Mouse (Mus musculus): ENCODE results near the gene Itsn2. TPM values are rescaled to one million over a fixed set of nuclear protein-coding genes. Genes with fewer than 3 reads are reported as not detected.
"Not testable (repeated sequence)": the region's sequence is repeated elsewhere in the genome, so short reads cannot be mapped to it uniquely, and the experiment has no call there.

Gene Itsn2
- polyA plus RNA-seq, 1 experiment from 2014 or later = 47.1 TPM

DNA sequence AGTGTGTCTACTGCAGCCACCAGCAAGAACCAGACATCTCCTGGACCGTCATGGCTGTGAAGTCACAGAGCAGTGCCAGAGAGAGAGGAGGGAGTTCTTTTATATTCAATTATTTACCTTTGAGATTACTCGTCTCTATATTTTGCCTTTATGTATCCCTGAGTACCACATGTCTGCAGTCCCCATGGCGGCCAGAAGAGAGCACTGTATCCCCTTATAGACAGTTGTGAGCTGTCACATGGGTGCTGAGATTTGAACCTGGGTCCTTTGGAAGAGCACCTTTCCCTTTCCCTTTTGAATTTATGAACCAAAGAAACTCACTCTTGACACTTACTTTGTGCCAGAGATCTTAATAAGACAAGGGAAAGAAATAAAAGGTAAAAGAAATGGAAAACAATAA lies 136.7 kb downstream of the Itsn2 start:
- no peaks in the 10 kb centered on the region for H3K9me3 ChIP-seq (ENCODE audit: control insufficient read depth, low read depth, low read length)
- no peak overlapping the region for H3K4me2 ChIP-seq (replicated peaks; ENCODE audit: low read depth, low read length)
- H3K4me1 ChIP-seq (ENCODE audit: control insufficient read depth, insufficient read depth, low read length) = no peaks in the 10 kb centered on the region
- no peak for ATAC-seq (ENCODE audit: insufficient number of reproducible peaks, insufficient read depth, low FRiP score, low read depth)
- no peak overlapping the region for H3K27ac ChIP-seq (ENCODE audit: low read length)
- H3K9ac ChIP-seq (replicated peaks; ENCODE audit: low read depth, low read length) = no peak overlapping the region
- 86% methylated on average over 3 of the region's 3 CpGs for WGBS
- H3K27me3 ChIP-seq (ENCODE audit: control insufficient read depth, insufficient read depth, low read length) = no peaks in the 10 kb centered on the region
- no peak overlapping the region for H3K4me3 ChIP-seq (ENCODE audit: low read depth, low read length)
- no peaks in the 10 kb centered on the region for H3K36me3 ChIP-seq (ENCODE audit: control insufficient read depth, insufficient read depth, low read length)

DNA sequence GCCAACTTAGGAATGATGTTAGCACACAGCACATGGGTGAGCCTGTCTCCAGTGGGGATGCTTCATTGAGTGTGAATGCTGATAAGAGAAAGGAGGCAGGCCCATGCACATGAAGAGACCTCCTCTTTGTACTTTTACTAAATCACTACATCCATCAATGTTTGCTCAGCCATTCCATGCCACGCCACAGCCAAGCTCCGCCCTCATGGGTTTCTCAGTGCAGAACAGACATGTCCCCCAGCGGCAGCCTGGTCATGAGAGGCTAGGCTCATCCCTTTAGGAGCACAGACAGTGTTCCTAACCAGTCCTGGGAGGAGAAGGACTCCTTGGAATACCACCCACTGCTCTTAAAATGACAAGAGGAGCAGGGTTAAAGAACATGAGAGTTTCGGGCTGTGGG lies 139.2 kb downstream of the Itsn2 start:
- Histone ChIP-seq H3K9me3 (ENCODE audit: control insufficient read depth, low read depth, low read length) (no peaks in the 10 kb centered on the region), H3K27me3 (ENCODE audit: control insufficient read depth, insufficient read depth, low read length) (no peaks in the 10 kb centered on the region), H3K9ac (replicated peaks; ENCODE audit: low read depth, low read length) (no peak overlapping the region), H3K4me2 (replicated peaks; ENCODE audit: low read depth, low read length) (no peak overlapping the region), H3K4me3 (ENCODE audit: low read depth, low read length) (no peak overlapping the region), H3K36me3 (ENCODE audit: control insufficient read depth, insufficient read depth, low read length) (no peaks in the 10 kb centered on the region), H3K27ac (ENCODE audit: low read length) (no peak overlapping the region), H3K4me1 (ENCODE audit: control insufficient read depth, insufficient read depth, low read length) (no peaks in the 10 kb centered on the region)
- 60% methylated on average over 4 of the region's 4 CpGs for WGBS
- ATAC-seq (ENCODE audit: insufficient number of reproducible peaks, insufficient read depth, low FRiP score, low read depth) = no peak

DNA sequence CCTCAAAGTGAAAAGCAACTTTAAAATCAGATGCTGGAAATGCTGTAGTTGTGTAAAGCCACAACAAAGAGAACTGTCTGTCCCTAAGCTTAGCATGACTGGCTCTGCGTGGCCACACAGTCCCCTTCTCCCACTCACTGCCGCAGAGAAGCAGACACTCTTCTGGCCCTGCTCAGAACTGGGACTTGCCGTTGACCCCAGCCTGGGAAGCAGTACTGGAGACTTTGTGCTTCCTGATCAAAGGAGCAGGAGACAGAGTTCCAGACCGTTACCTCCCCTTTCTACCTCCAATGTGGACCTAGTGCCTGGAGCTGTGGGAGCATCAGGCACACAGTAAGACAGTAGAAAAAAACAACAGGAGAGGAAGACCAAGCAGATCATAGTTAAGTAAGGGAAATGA lies 139.9 kb downstream of the Itsn2 start:
- no peak for ATAC-seq (ENCODE audit: insufficient number of reproducible peaks, insufficient read depth, low FRiP score, low read depth)
- Histone ChIP-seq H3K36me3 (ENCODE audit: control insufficient read depth, insufficient read depth, low read length) (no peaks in the 10 kb centered on the region), H3K4me1 (ENCODE audit: control insufficient read depth, insufficient read depth, low read length) (no peaks in the 10 kb centered on the region), H3K4me3 (ENCODE audit: low read depth, low read length) (no peak overlapping the region), H3K27ac (ENCODE audit: low read length) (no peak overlapping the region), H3K4me2 (replicated peaks; ENCODE audit: low read depth, low read length) (no peak overlapping the region), H3K9ac (replicated peaks; ENCODE audit: low read depth, low read length) (no peak overlapping the region), H3K9me3 (ENCODE audit: control insufficient read depth, low read depth, low read length) (no peaks in the 10 kb centered on the region), H3K27me3 (ENCODE audit: control insufficient read depth, insufficient read depth, low read length) (no peaks in the 10 kb centered on the region)
- 52% methylated on average over 4 of the region's 4 CpGs for WGBS

DNA sequence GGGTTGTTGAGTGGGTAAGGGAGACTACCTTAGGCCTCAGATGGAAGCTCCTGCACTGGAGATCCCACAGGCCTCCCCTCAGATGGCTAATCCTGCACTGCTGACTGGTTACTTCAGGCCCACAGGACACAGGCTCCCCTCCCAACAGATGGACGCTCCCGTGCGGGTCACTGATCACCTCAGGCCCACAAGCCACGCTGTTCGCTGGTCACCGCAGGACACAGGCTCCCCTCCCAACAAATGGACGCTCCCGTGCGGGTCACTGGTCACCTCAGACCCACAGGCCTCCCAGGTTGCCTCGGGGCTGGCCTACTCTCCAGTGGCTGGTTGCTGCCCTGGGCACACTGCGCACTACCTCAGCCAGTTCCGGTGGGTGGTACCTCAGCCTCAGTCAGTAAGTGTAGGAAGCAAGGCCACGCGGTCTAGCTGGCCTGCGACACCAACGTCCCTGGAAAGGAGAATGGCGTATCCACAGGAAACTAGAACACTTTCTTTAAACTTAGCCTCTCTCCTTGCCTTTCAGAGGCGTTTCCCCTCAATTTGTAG lies 145.7 kb downstream of the Itsn2 start, which contains the start of gene Fam228a:
TSS of gene Fam228a (minus strand) at position 400 of the 546 bp plus-strand sequence.
- Histone ChIP-seq H3K4me2 (replicated peaks; ENCODE audit: low read depth, low read length) (no peak within 1 kb of the TSS), H3K36me3 (ENCODE audit: control insufficient read depth, insufficient read depth, low read length) (no peaks in the 10 kb centered on the region), H3K9ac (replicated peaks; ENCODE audit: low read depth, low read length) (no peak within 1 kb of the TSS), H3K4me3 (ENCODE audit: low read depth, low read length) (no peak within 1 kb of the TSS), H3K27me3 (ENCODE audit: control insufficient read depth, insufficient read depth, low read length) (no peaks in the 10 kb centered on the region), H3K27ac (ENCODE audit: low read length) (no peak within 1 kb of the TSS), H3K4me1 (ENCODE audit: control insufficient read depth, insufficient read depth, low read length) (no peaks in the 10 kb centered on the region), H3K9me3 (ENCODE audit: control insufficient read depth, low read depth, low read length) (no peaks in the 10 kb centered on the region)
- ATAC-seq (ENCODE audit: insufficient number of reproducible peaks, insufficient read depth, low FRiP score, low read depth) = no peak
- 90% methylated on average over 18 of the region's 18 CpGs for WGBS

DNA sequence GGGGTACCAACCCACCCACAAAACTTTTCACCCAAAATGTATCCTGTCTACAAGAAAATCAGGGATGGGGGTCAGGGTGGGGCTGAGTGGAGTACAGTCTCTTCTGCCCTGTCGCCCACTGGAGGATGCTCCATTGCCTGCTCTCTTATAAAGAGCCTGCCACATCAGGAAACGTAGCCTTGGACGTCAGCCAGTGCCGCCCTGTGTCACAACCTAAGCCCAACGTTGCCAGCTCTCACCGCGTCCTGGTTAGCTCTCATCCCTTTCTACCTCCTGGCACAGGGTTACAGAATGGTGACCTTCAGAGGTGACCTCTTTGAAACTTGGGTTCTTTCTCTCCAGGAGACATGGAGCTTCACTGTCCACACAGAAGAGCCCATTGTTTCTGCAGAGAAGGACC lies 148.4 kb downstream of the Itsn2 start:
- ATAC-seq (ENCODE audit: insufficient number of reproducible peaks, insufficient read depth, low FRiP score, low read depth) = no peak
- H3K36me3 ChIP-seq (ENCODE audit: control insufficient read depth, insufficient read depth, low read length) = no peaks in the 10 kb centered on the region
- H3K9me3 ChIP-seq (ENCODE audit: control insufficient read depth, low read depth, low read length) = no peaks in the 10 kb centered on the region
- WGBS = 79% methylated on average over 7 of the region's 7 CpGs
- H3K4me1 ChIP-seq (ENCODE audit: control insufficient read depth, insufficient read depth, low read length) = no peaks in the 10 kb centered on the region
- H3K27ac ChIP-seq (ENCODE audit: low read length) = no peak overlapping the region
- no peaks in the 10 kb centered on the region for H3K27me3 ChIP-seq (ENCODE audit: control insufficient read depth, insufficient read depth, low read length)
- no peak overlapping the region for H3K4me3 ChIP-seq (ENCODE audit: low read depth, low read length)
- H3K4me2 ChIP-seq (replicated peaks; ENCODE audit: low read depth, low read length) = no peak overlapping the region
- H3K9ac ChIP-seq (replicated peaks; ENCODE audit: low read depth, low read length) = no peak overlapping the region

DNA sequence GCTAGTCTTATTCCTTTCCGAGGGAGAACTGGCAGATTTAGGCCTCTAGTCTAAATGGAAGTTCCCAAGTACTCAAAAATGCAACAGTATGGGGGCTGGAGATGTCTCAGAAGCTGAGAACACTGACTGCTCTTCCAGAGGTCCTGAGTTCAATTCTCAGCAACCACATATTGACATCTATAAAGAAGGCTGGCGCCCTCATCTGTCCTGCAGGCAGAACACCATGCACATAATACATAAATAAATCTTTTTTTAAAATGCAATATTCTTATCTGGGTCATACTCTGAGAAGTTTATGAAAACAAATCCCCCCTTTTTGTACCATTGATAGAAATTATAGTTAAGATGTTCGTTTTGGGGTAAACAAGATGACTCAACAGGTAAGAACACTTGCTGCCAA lies 149.7 kb downstream of the Itsn2 start:
- Histone ChIP-seq H3K27ac (ENCODE audit: low read length) (no peak overlapping the region), H3K27me3 (ENCODE audit: control insufficient read depth, insufficient read depth, low read length) (no peaks in the 10 kb centered on the region), H3K4me3 (ENCODE audit: low read depth, low read length) (no peak overlapping the region), H3K9me3 (ENCODE audit: control insufficient read depth, low read depth, low read length) (no peaks in the 10 kb centered on the region), H3K4me2 (replicated peaks; ENCODE audit: low read depth, low read length) (no peak overlapping the region), H3K9ac (replicated peaks; ENCODE audit: low read depth, low read length) (no peak overlapping the region), H3K4me1 (ENCODE audit: control insufficient read depth, insufficient read depth, low read length) (no peaks in the 10 kb centered on the region), H3K36me3 (ENCODE audit: control insufficient read depth, insufficient read depth, low read length) (no peaks in the 10 kb centered on the region)
- WGBS = 90% methylated on average over 3 of the region's 3 CpGs
- no peak for ATAC-seq (ENCODE audit: insufficient number of reproducible peaks, insufficient read depth, low FRiP score, low read depth)

DNA sequence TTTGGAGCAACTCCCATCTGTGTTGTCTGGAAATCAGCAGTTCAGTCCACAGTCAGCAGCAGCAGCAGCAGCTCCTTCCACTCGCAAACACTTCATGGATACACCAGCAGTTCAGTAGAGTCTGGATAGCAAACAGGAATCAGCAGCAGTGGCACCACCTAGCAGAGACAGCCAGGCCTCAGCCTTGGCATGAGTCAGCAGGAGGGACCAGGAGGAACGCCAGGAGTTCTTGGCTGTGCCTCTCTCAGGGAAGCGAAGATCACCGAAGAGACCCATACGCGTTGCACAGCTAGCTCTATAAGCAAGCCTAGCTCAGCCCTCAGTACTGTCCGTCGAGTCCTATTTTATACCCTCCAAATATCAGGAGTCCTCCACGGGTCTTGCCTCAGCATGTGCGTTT lies 152.0 kb downstream of the Itsn2 start:
- Histone ChIP-seq H3K4me3 (ENCODE audit: low read depth, low read length) (no peak overlapping the region), H3K27me3 (ENCODE audit: control insufficient read depth, insufficient read depth, low read length) (no peaks in the 10 kb centered on the region), H3K4me2 (replicated peaks; ENCODE audit: low read depth, low read length) (no peak overlapping the region), H3K36me3 (ENCODE audit: control insufficient read depth, insufficient read depth, low read length) (no peaks in the 10 kb centered on the region), H3K4me1 (ENCODE audit: control insufficient read depth, insufficient read depth, low read length) (no peaks in the 10 kb centered on the region), H3K27ac (ENCODE audit: low read length) (no peak overlapping the region), H3K9me3 (ENCODE audit: control insufficient read depth, low read depth, low read length) (no peaks in the 10 kb centered on the region), H3K9ac (replicated peaks; ENCODE audit: low read depth, low read length) (no peak overlapping the region)
- WGBS = 90% methylated on average over 10 of the region's 10 CpGs
- ATAC-seq (ENCODE audit: insufficient number of reproducible peaks, insufficient read depth, low FRiP score, low read depth) = no peak

DNA sequence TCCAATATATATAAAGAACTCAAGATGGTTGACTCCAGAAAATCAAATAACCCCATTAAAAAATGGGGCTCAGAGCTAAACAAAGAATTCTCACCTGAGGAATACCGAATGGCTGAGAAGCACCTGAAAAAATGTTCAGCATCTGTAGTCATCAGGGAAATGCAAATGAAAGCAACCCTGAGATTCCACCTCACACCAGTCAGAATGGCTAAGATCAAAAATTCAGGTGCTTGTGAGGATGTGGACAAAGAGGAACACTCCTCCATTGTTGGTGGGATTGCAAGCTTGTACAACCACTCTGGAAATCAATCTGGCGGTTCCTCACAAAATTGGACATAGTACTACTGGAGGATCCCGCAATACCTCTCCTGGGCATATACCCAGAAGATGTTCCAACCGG lies 162.0 kb downstream of the Itsn2 start:
- not testable (repeated sequence) for H3K9ac ChIP-seq (replicated peaks; ENCODE audit: low read depth, low read length); H3K9me3 ChIP-seq (ENCODE audit: control insufficient read depth, low read depth, low read length); H3K4me1 ChIP-seq (ENCODE audit: control insufficient read depth, insufficient read depth, low read length); H3K27ac ChIP-seq (ENCODE audit: low read length); H3K27me3 ChIP-seq (ENCODE audit: control insufficient read depth, insufficient read depth, low read length); H3K4me2 ChIP-seq (replicated peaks; ENCODE audit: low read depth, low read length); H3K36me3 ChIP-seq (ENCODE audit: control insufficient read depth, insufficient read depth, low read length); ATAC-seq (ENCODE audit: insufficient number of reproducible peaks, insufficient read depth, low FRiP score, low read depth); H3K4me3 ChIP-seq (ENCODE audit: low read depth, low read length)
- 92% methylated on average over 4 of the region's 4 CpGs for WGBS

DNA sequence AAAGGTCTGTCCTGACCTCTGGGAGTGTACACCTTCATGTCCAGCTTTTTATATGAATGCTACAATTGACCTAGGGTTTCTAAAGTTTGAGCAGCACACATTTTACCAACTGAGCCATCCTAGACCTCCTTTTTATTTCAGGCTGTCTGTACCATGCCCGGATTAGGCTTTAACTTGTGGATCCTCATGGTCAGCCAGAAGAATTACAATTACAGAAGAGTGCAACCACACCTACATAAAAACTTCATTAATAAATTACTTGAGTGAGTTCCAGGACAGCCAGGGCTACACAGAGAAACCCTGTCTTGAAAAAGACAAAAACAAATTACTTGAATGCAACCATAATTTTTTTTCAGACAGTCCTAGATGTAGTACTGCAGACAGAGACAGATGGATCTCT lies 164.6 kb downstream of the Itsn2 start:
- Histone ChIP-seq H3K27me3 (ENCODE audit: control insufficient read depth, insufficient read depth, low read length) (no peaks in the 10 kb centered on the region), H3K4me2 (replicated peaks; ENCODE audit: low read depth, low read length) (no peak overlapping the region), H3K4me1 (ENCODE audit: control insufficient read depth, insufficient read depth, low read length) (no peaks in the 10 kb centered on the region), H3K4me3 (ENCODE audit: low read depth, low read length) (no peak overlapping the region), H3K9me3 (ENCODE audit: control insufficient read depth, low read depth, low read length) (no peaks in the 10 kb centered on the region), H3K9ac (replicated peaks; ENCODE audit: low read depth, low read length) (no peak overlapping the region), H3K27ac (ENCODE audit: low read length) (no peak overlapping the region), H3K36me3 (ENCODE audit: control insufficient read depth, insufficient read depth, low read length) (no peaks in the 10 kb centered on the region)
- WGBS = 86% methylated on average over 1 of the region's 1 CpGs
- ATAC-seq (ENCODE audit: insufficient number of reproducible peaks, insufficient read depth, low FRiP score, low read depth) = no peak

Measured in stomach, embryonic 14.5 days (tissue).